Mouse (Mus musculus): Measurements from ENCODE around the gene Ralgps1. TPM values are rescaled to one million over a fixed set of nuclear protein-coding genes. Genes with fewer than 3 reads are reported as not detected.

Gene Ralgps1
- polyA plus RNA-seq, 1 experiment = 20.4 TPM

GRCm38 (mm10) chr2:33143292-33143691, 228.0 kb downstream of the Ralgps1 start:
- Histone ChIP-seq H3K27ac (ENCODE audit: control insufficient read depth, insufficient read depth, low read length) (no peak overlapping the region), H3K36me3 (ENCODE audit: control insufficient read depth, insufficient read depth, low read length) (no peaks in the 10 kb centered on the region), H3K4me1 (replicated peaks; ENCODE audit: control insufficient read depth, insufficient read depth, low read length) (no peaks in the 10 kb centered on the region), H3K4me3 (ENCODE audit: control insufficient read depth, insufficient read depth, low read length) (no peak overlapping the region), H3K27me3 (ENCODE audit: control insufficient read depth, insufficient read depth, low read length) (no peaks in the 10 kb centered on the region)
- no peak for DNase-seq
- TF ChIP-seq CTCF (IDR thresholded peaks at IDR 0.05; ENCODE audit: borderline replicate concordance, control insufficient read depth, extremely low read depth, insufficient read depth, low read length, poor library complexity) (no peak), POLR2A (IDR thresholded peaks at IDR 0.05; ENCODE audit: control insufficient read depth, extremely low read depth, insufficient read depth, low read length, poor library complexity) (no peak)
- 97% methylated on average over 2 of the region's 2 CpGs for WGBS

DNA sequence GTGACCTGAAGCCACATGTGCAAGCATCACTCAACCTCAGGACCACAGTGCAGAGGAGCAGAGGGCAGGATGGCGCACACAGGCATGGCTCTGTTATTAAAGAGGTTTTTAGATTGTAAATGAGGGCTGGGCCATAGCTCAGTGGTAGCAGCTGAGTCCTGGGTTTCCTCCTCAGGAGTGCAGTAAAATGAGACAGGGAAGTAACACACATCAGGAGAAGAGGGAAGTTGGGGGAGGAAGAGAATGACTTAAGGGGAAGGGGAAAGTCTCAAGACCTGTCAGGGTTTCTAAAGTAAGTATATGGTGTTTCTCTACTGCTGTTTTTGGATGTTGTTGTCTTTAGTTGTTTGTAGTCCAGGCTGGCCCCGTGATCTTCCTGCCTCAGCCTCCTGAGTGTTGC, 232.8 kb downstream of the Ralgps1 start:
- Histone ChIP-seq H3K4me3 (ENCODE audit: control insufficient read depth, insufficient read depth, low read length) (no peak overlapping the region), H3K4me1 (replicated peaks; ENCODE audit: control insufficient read depth, insufficient read depth, low read length) (no peaks in the 10 kb centered on the region), H3K27me3 (ENCODE audit: control insufficient read depth, insufficient read depth, low read length) (no peaks in the 10 kb centered on the region), H3K36me3 (ENCODE audit: control insufficient read depth, insufficient read depth, low read length) (no peaks in the 10 kb centered on the region), H3K27ac (ENCODE audit: control insufficient read depth, insufficient read depth, low read length) (no peak overlapping the region)
- no peak for DNase-seq
- WGBS = 91% methylated on average over 2 of the region's 2 CpGs
- TF ChIP-seq CTCF (IDR thresholded peaks at IDR 0.05; ENCODE audit: borderline replicate concordance, control insufficient read depth, extremely low read depth, insufficient read depth, low read length, poor library complexity) (no peak), POLR2A (IDR thresholded peaks at IDR 0.05; ENCODE audit: control insufficient read depth, extremely low read depth, insufficient read depth, low read length, poor library complexity) (no peak)

GRCm38 (mm10) chr2:33137731-33138130, 233.6 kb downstream of the Ralgps1 start:
- Histone ChIP-seq H3K27me3 (ENCODE audit: control insufficient read depth, insufficient read depth, low read length) (no peaks in the 10 kb centered on the region), H3K36me3 (ENCODE audit: control insufficient read depth, insufficient read depth, low read length) (no peaks in the 10 kb centered on the region), H3K27ac (ENCODE audit: control insufficient read depth, insufficient read depth, low read length) (no peak overlapping the region), H3K4me1 (replicated peaks; ENCODE audit: control insufficient read depth, insufficient read depth, low read length) (no peaks in the 10 kb centered on the region), H3K4me3 (ENCODE audit: control insufficient read depth, insufficient read depth, low read length) (no peak overlapping the region)
- DNase-seq = no peak
- TF ChIP-seq CTCF (IDR thresholded peaks at IDR 0.05; ENCODE audit: borderline replicate concordance, control insufficient read depth, extremely low read depth, insufficient read depth, low read length, poor library complexity) (no peak), POLR2A (IDR thresholded peaks at IDR 0.05; ENCODE audit: control insufficient read depth, extremely low read depth, insufficient read depth, low read length, poor library complexity) (no peak)
- WGBS = 94% methylated on average over 4 of the region's 4 CpGs

DNA sequence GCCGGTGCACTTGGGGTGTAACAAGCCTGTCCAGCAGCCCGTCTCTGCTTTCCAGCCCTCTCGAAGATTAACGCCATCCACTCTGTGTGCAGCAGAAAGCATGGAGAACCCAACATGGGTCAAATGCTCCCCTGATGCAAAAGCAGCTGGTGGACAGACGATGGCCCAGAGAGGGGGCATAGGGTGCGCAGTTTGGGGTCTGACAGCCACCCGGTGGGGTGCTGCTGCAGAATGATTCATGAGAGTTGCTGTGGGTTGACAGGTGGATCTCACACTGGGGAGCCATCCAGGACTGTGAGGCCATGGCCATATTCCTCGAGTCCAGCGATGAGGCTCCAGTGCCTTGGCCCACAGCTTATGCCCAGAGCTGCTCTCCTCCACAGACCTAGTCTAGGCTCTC, 234.0 kb downstream of the Ralgps1 start:
- TF ChIP-seq CTCF (IDR thresholded peaks at IDR 0.05; ENCODE audit: borderline replicate concordance, control insufficient read depth, extremely low read depth, insufficient read depth, low read length, poor library complexity) = no peak
- no peak for TF ChIP-seq POLR2A (IDR thresholded peaks at IDR 0.05; ENCODE audit: control insufficient read depth, extremely low read depth, insufficient read depth, low read length, poor library complexity)
- no peaks in the 10 kb centered on the region for H3K27me3 ChIP-seq (ENCODE audit: control insufficient read depth, insufficient read depth, low read length)
- DNase-seq = no peak
- H3K36me3 ChIP-seq (ENCODE audit: control insufficient read depth, insufficient read depth, low read length) = no peaks in the 10 kb centered on the region
- no peak overlapping the region for H3K4me3 ChIP-seq (ENCODE audit: control insufficient read depth, insufficient read depth, low read length)
- H3K27ac ChIP-seq (ENCODE audit: control insufficient read depth, insufficient read depth, low read length) = no peak overlapping the region
- WGBS = 97% methylated on average over 9 of the region's 9 CpGs
- no peaks in the 10 kb centered on the region for H3K4me1 ChIP-seq (replicated peaks; ENCODE audit: control insufficient read depth, insufficient read depth, low read length)

- WGBS = 96% methylated on average over 6 of the region's 6 CpGs
- H3K4me1 ChIP-seq (replicated peaks; ENCODE audit: control insufficient read depth, insufficient read depth, low read length) = peaks cover 4% of the 10 kb centered on the region
- H3K27me3 ChIP-seq (ENCODE audit: control insufficient read depth, insufficient read depth, low read length) = no peaks in the 10 kb centered on the region
- no peak overlapping the region for H3K27ac ChIP-seq (ENCODE audit: control insufficient read depth, insufficient read depth, low read length)
- TF ChIP-seq POLR2A (IDR thresholded peaks at IDR 0.05; ENCODE audit: control insufficient read depth, extremely low read depth, insufficient read depth, low read length, poor library complexity) (no peak), CTCF (IDR thresholded peaks at IDR 0.05; ENCODE audit: borderline replicate concordance, control insufficient read depth, extremely low read depth, insufficient read depth, low read length, poor library complexity) (no peak)
- no peak overlapping the region for H3K4me3 ChIP-seq (ENCODE audit: control insufficient read depth, insufficient read depth, low read length)
- no peak for DNase-seq
- no peaks in the 10 kb centered on the region for H3K36me3 ChIP-seq (ENCODE audit: control insufficient read depth, insufficient read depth, low read length)
Observed at GRCm38 (mm10) chr2:33136366-33136765, 234.9 kb downstream of the Ralgps1 start.

- TF ChIP-seq CTCF (IDR thresholded peaks at IDR 0.05; ENCODE audit: borderline replicate concordance, control insufficient read depth, extremely low read depth, insufficient read depth, low read length, poor library complexity) = no peak
- TF ChIP-seq POLR2A (IDR thresholded peaks at IDR 0.05; ENCODE audit: control insufficient read depth, extremely low read depth, insufficient read depth, low read length, poor library complexity) = no peak
- Histone ChIP-seq H3K36me3 (ENCODE audit: control insufficient read depth, insufficient read depth, low read length) (no peaks in the 10 kb centered on the region), H3K27me3 (ENCODE audit: control insufficient read depth, insufficient read depth, low read length) (no peaks in the 10 kb centered on the region), H3K4me1 (replicated peaks; ENCODE audit: control insufficient read depth, insufficient read depth, low read length) (peaks cover 14% of the 10 kb centered on the region), H3K4me3 (ENCODE audit: control insufficient read depth, insufficient read depth, low read length) (no peak overlapping the region), H3K27ac (ENCODE audit: control insufficient read depth, insufficient read depth, low read length) (no peak overlapping the region)
- DNase-seq = no peak
- WGBS = 85% methylated on average over 7 of the region's 7 CpGs
Observed at GRCm38 (mm10) chr2:33134766-33135490, 236.4 kb downstream of the Ralgps1 start.

Measured in thymus, adult 2 months (tissue).